Mouse (Mus musculus) neural tube, embryonic 15.5 days (tissue): ENCODE results near the gene Dazap1. TPM values are rescaled to one million over a fixed set of nuclear protein-coding genes. Genes with fewer than 3 reads are reported as not detected.

Experiments
- ATAC-seq: fragments of 200-750 bp; cut with Nextera tagmentation; 2 replicates; pipeline ENCODE4 v1.8.0; 2017; ENCODE audit warnings: mild to moderate bottlenecking, moderate TSS enrichment, moderate library complexity; ENCODE audit not compliant: low FRiP score
- H3K27ac ChIP-seq: fragments of 300-500 bp; sonication (generic); replicated peaks from 2 replicates; pipeline ENCODE4 v1.5.1; 2015; ENCODE audit warnings: mild to moderate bottlenecking, inconsistent platforms
- H3K27me3 ChIP-seq: fragments of 300-500 bp; sonication (generic); replicated peaks from 2 replicates; pipeline ENCODE4 v1.6.1; 2015; ENCODE audit warnings: inconsistent platforms
- H3K36me3 ChIP-seq: fragments of 300-500 bp; sonication (generic); 2 replicates; pipeline ENCODE4 v1.6.1; 2015; ENCODE audit warnings: inconsistent platforms
- H3K4me1 ChIP-seq: fragments of 300-500 bp; sonication (generic); 2 replicates; pipeline ENCODE4 v1.6.1; 2015; ENCODE audit warnings: inconsistent platforms
- H3K4me2 ChIP-seq: fragments of 300-500 bp; sonication (generic); 2 replicates; pipeline ENCODE4 v1.6.1; 2015; ENCODE audit warnings: inconsistent platforms, mild to moderate bottlenecking, moderate library complexity
- H3K4me3 ChIP-seq: fragments of 300-500 bp; sonication (generic); replicated peaks from 2 replicates; pipeline ENCODE4 v1.5.1; 2015; ENCODE audit warnings: mild to moderate bottlenecking, inconsistent platforms
- H3K9ac ChIP-seq: fragments of 300-500 bp; sonication (generic); replicated peaks from 2 replicates; pipeline ENCODE4 v1.6.1; 2015; ENCODE audit warnings: mild to moderate bottlenecking, inconsistent platforms
- H3K9me3 ChIP-seq: fragments of 300-500 bp; sonication (generic); replicated peaks from 2 replicates; pipeline ENCODE4 v1.6.1; 2016; ENCODE audit warnings: inconsistent platforms
- WGBS: fragments of 180-500 bp; shearing (Covaris S2); methylation state at CpG from one replicate; pipeline ENCODE4 v1.1.7; 2015; ENCODE audit warnings: mixed read lengths; 5-methylcytosine and 5-hydroxymethylcytosine counted together
- microRNA-seq: library from miRNA; unstranded; fragments of <30 nt; microRNA quantifications from one replicate; pipeline ENCODE4, GENCODE M21; 2017
- polyA plus RNA-seq: library from polyadenylated mRNA; unstranded; fragments of >200 nt; fragmentation: Nextera tagmentation; extraction: Ambion mirVana; gene quantifications from 2 replicates; pipeline ENCODE4 v1.2.1, GENCODE M21; 2015

Dazap1 gene
- polyA plus RNA-seq, 1 experiment from 2014 or later = 48.6 TPM

- H3K4me1 ChIP-seq = peaks cover 17% of the 10 kb centered on the region
- peaks cover 16% of the 10 kb centered on the region; the same call in 1 of the 2 replicates for H3K27me3 ChIP-seq
- H3K4me2 ChIP-seq = no peak overlapping the region
- 73% methylated on average over 10 of the region's 10 CpGs for WGBS
- no peaks in the 10 kb centered on the region; the same call in 1 of the 2 replicates for H3K36me3 ChIP-seq
- no peak overlapping the region for H3K9ac ChIP-seq
- H3K4me3 ChIP-seq = no peak overlapping the region
- no peaks in the 10 kb centered on the region for H3K9me3 ChIP-seq
- no peak for ATAC-seq
- no peak overlapping the region for H3K27ac ChIP-seq
Observed at GRCm38 (mm10) chr10:80331636-80332524, 70.6 kb downstream of the Dazap1 start.

DNA sequence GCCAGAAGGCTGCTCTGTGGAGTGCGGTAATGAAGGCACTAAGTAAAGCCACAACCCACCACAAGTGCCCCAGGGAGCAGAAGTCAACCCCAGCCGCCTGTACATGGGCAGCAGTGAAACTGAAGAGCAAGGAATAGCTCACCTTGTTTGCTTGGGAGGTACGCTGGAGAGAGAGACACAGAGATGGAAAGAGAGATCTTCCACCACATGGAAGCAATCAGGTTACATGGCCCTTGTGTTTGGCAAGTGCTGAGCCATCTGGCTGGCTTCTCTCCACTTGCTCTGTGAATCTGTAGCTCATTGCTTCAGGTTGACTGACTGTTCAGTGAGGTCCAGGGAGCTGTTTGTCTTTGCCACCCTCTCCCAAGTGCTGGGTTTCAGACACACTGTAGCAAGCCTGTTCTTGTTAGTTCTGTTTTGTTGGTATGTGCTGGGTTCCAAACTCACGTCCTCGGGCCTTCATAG, 71.3 kb downstream of the Dazap1 start:
- no peak overlapping the region for H3K27ac ChIP-seq
- WGBS = 84% methylated on average over 5 of the region's 5 CpGs
- no peaks in the 10 kb centered on the region; the same call in 1 of the 2 replicates for H3K36me3 ChIP-seq

GRCm38 (mm10) chr10:80336263-80336662, 75.0 kb downstream of the Dazap1 start:
- H3K9me3 ChIP-seq = no peaks in the 10 kb centered on the region
- 87% methylated on average over 12 of the region's 12 CpGs for WGBS
- H3K27me3 ChIP-seq = peaks cover 27% of the 10 kb centered on the region

More for the DNA sequence above, 71.3 kb downstream of the Dazap1 start:
- H3K4me2 ChIP-seq = no peak overlapping the region
- no peaks in the 10 kb centered on the region for H3K9me3 ChIP-seq
- H3K4me3 ChIP-seq = no peak overlapping the region
- ATAC-seq = no peak
- H3K4me1 ChIP-seq = peaks cover 17% of the 10 kb centered on the region
- no peak overlapping the region for H3K9ac ChIP-seq
- peaks cover 18% of the 10 kb centered on the region for H3K27me3 ChIP-seq

More at GRCm38 (mm10) chr10:80336263-80336662, 75.0 kb downstream of the Dazap1 start:
- Histone ChIP-seq H3K9ac (no peak overlapping the region), H3K36me3 (no peaks in the 10 kb centered on the region; the same call in 1 of the 2 replicates), H3K4me1 (no peaks in the 10 kb centered on the region), H3K4me3 (no peak overlapping the region), H3K27ac (no peak overlapping the region), H3K4me2 (no peak overlapping the region)
- no peak for ATAC-seq

Small RNAs within 50 kb of the gene (microRNA-seq; reads per million reads assigned to microRNA genes)
- not detected for gene Mir6911

Other genes starting within 250 kb of the Dazap1 start
- 2.0 and 13.7 TPM in 2 replicates for gene Arhgap45, start 244.8 kb upstream of the Dazap1 start, polyA plus RNA-seq
- 134 and 148 TPM in 2 replicates for gene Polr2e, start 221.7 kb upstream of the Dazap1 start, polyA plus RNA-seq
- 559 and 600 TPM in 2 replicates for gene Gpx4, start 214.3 kb upstream of the Dazap1 start, polyA plus RNA-seq
- 11.7 and 12.8 TPM in 2 replicates for gene Sbno2, start 155.9 kb upstream of the Dazap1 start, polyA plus RNA-seq
- gene Stk11, start 145.7 kb upstream of the Dazap1 start, polyA plus RNA-seq = 16.9 and 17.3 TPM in 2 replicates
- 553 and 558 TPM in 2 replicates for gene Atp5d, start 122.9 kb upstream of the Dazap1 start, polyA plus RNA-seq
- gene Cbarp, start 120.7 kb upstream of the Dazap1 start, polyA plus RNA-seq = 91.9 and 93.0 TPM in 2 replicates
- gene Midn, start 113.2 kb upstream of the Dazap1 start, polyA plus RNA-seq = 19.4 and 20.5 TPM in 2 replicates
- gene Cirbp, start 95.5 kb upstream of the Dazap1 start, polyA plus RNA-seq = 284 and 345 TPM in 2 replicates
- gene 1600002K03Rik, start 88.5 kb upstream of the Dazap1 start, polyA plus RNA-seq = 13.5 and 14.3 TPM in 2 replicates
- 25.9 and 31.2 TPM in 2 replicates for gene Efna2, start 82.0 kb upstream of the Dazap1 start, polyA plus RNA-seq
- gene Mum1, start 35.1 kb upstream of the Dazap1 start, polyA plus RNA-seq = 46.8 and 49.6 TPM in 2 replicates
- gene Ndufs7, start 12.4 kb upstream of the Dazap1 start, polyA plus RNA-seq = 353 and 368 TPM in 2 replicates
- 27.9 and 34.6 TPM in 2 replicates for gene Gamt, start 474 bp upstream of the Dazap1 start, polyA plus RNA-seq
- gene Rps15, start 31.0 kb downstream of the Dazap1 start, polyA plus RNA-seq = 544 and 638 TPM in 2 replicates
- gene Apc2, start 34.5 kb downstream of the Dazap1 start, polyA plus RNA-seq = 122 and 144 TPM in 2 replicates
- gene 2310011J03Rik, start 59.1 kb downstream of the Dazap1 start, polyA plus RNA-seq = 26.9 and 36.6 TPM in 2 replicates
- gene Pcsk4, start 68.0 kb downstream of the Dazap1 start, polyA plus RNA-seq = 5.6 and 8.2 TPM in 2 replicates
- 4.3 and 7.3 TPM in 2 replicates for gene Reep6, start 68.5 kb downstream of the Dazap1 start, polyA plus RNA-seq
- gene Adamtsl5, start 86.9 kb downstream of the Dazap1 start, polyA plus RNA-seq = 1.6 and 3.6 TPM in 2 replicates
- 3.9 and 6.1 TPM in 2 replicates for gene Plk5, start 95.0 kb downstream of the Dazap1 start, polyA plus RNA-seq
- 9.1 and 14.0 TPM in 2 replicates for gene Mex3d, start 126.2 kb downstream of the Dazap1 start, polyA plus RNA-seq
- gene Mbd3, start 138.1 kb downstream of the Dazap1 start, polyA plus RNA-seq = 195 and 209 TPM in 2 replicates
- 731 and 790 TPM in 2 replicates for gene Uqcr11, start 145.3 kb downstream of the Dazap1 start, polyA plus RNA-seq
- gene Tcf3, start 172.2 kb downstream of the Dazap1 start, polyA plus RNA-seq = 33.4 and 51.7 TPM in 2 replicates
- gene Onecut3, start 233.3 kb downstream of the Dazap1 start, polyA plus RNA-seq = 0.63 and 1.0 TPM in 2 replicates